ENCODE assay signal across 18 mouse cellular contexts in genomic region chr8:121688496-121688895, GRCm38 (mm10). TPM values are rescaled to one million over a fixed set of nuclear protein-coding genes. Genes with fewer than 3 reads are reported as not detected.
A peak's percentile ranks its signal among the peaks of the same experiment; 100 is the strongest.
DNase-seq lines count a peak whose midpoint lies in the region; ATAC-seq and TF ChIP-seq lines count a peak whose summit lies in the region.
"Had no signal": no experiment of that assay in that cellular context is flagged by ENCODE, and none has a peak within 500 bp of the region (broad histone marks: within the 10 kb centered on the region; RNA-seq: fewer than 3 reads in every experiment).

No protein-coding gene starts in this region.

- H3K4me3 ChIP-seq in layer of hippocampus, adult 2 months: no peak overlapping the region
- H3K4me3 ChIP-seq in hindbrain, embryonic 13.5 days: no peak overlapping the region
- no peak overlapping the region for H3K4me3 ChIP-seq in midbrain, embryonic 16.5 days (ENCODE audit: low read depth, low read length)
- H3K4me3 ChIP-seq: embryonic facial prominence, embryonic 12.5 days; kidney, embryonic 15.5 days; limb, embryonic 13.5 days had no signal

- WGBS in hindbrain, embryonic 13.5 days: 40% methylated on average over 5 of the region's 5 CpGs
- 41% methylated on average over 5 of the region's 5 CpGs for WGBS in midbrain, embryonic 16.5 days

- 0 out of 2 replicates have a peak, but pooled peaks have one; percentile 19 for ATAC-seq in hindbrain, embryonic 13.5 days (ENCODE audit: low FRiP score)
- no peak for ATAC-seq in midbrain, embryonic 16.5 days
- ATAC-seq in activated CD4-positive, CD25-positive, alpha-beta regulatory T cell, adult 4 months: no peak
- ATAC-seq: inflammation-experienced regulatory T-cells, adult 6 months had no signal

- H3K4me2 ChIP-seq in hindbrain, embryonic 13.5 days: no peak overlapping the region
- H3K4me2 ChIP-seq in midbrain, embryonic 16.5 days (ENCODE audit: low read length): no peak overlapping the region
- H3K4me2 ChIP-seq: embryonic facial prominence, embryonic 12.5 days; kidney, embryonic 15.5 days; limb, embryonic 13.5 days had no signal

- TF ChIP-seq CTCF in layer of hippocampus, adult 2 months (conservative IDR thresholded peaks at IDR 0.05): no peak

- H3K9ac ChIP-seq in hindbrain, embryonic 13.5 days: no peak overlapping the region
- no peak overlapping the region for H3K9ac ChIP-seq in midbrain, embryonic 16.5 days (ENCODE audit: low read depth, low read length)
- H3K9ac ChIP-seq: embryonic facial prominence, embryonic 12.5 days; kidney, embryonic 15.5 days; limb, embryonic 13.5 days had no signal

- H3K36me3 ChIP-seq in hindbrain, embryonic 13.5 days: no peaks in the 10 kb centered on the region
- no peaks in the 10 kb centered on the region for H3K36me3 ChIP-seq in midbrain, embryonic 16.5 days (ENCODE audit: control insufficient read depth, insufficient read depth, low read length)
- H3K36me3 ChIP-seq: embryonic facial prominence, embryonic 12.5 days; G1E; kidney, embryonic 15.5 days; limb, embryonic 13.5 days had no signal

- no peak for DNase-seq in layer of hippocampus, adult 2 months (ENCODE audit: low spot score in 2 of 2)
- DNase-seq in layer of hippocampus, adult 8-10 months (ENCODE audit: low spot score in 2 of 2): no peak
- peak; percentile 64 for DNase-seq in ZHBTc4 (ENCODE audit: low read depth, low spot score)
- DNase-seq in frontal cortex, postnatal 25 days (ENCODE audit: low spot score in 2 of 2): no peak
- DNase-seq in cerebellum, postnatal 10 days: no peak
- DNase-seq: B cell, adult 2 months; heart, adult 18-20 months; lung, postnatal 36 days had no signal

- peaks cover 18% of the 10 kb centered on the region for H3K4me1 ChIP-seq in hindbrain, embryonic 13.5 days (replicated peaks)
- peaks cover 18% of the 10 kb centered on the region for H3K4me1 ChIP-seq in midbrain, embryonic 16.5 days (ENCODE audit: control insufficient read depth, insufficient read depth, low read length)
- H3K4me1 ChIP-seq: limb, embryonic 13.5 days had no signal

- H3K27me3 ChIP-seq in hindbrain, embryonic 13.5 days: no peaks in the 10 kb centered on the region
- no peaks in the 10 kb centered on the region for H3K27me3 ChIP-seq in midbrain, embryonic 16.5 days (ENCODE audit: control insufficient read depth, insufficient read depth, low read depth, low read length)
- H3K27me3 ChIP-seq: embryonic facial prominence, embryonic 12.5 days; kidney, embryonic 15.5 days; limb, embryonic 13.5 days had no signal

- no peaks in the 10 kb centered on the region for H3K9me3 ChIP-seq in hindbrain, embryonic 13.5 days
- no peaks in the 10 kb centered on the region for H3K9me3 ChIP-seq in midbrain, embryonic 16.5 days (replicated peaks; ENCODE audit: control insufficient read depth, low read length, poor library complexity, severe bottlenecking)
- H3K9me3 ChIP-seq: embryonic facial prominence, embryonic 12.5 days; kidney, embryonic 15.5 days; limb, embryonic 13.5 days had no signal

- peak overlapping the region; percentile 92 for H3K27ac ChIP-seq in layer of hippocampus, adult 2 months
- H3K27ac ChIP-seq in hindbrain, embryonic 13.5 days: peak overlapping the region; percentile 91
- peak overlapping the region; percentile 93 for H3K27ac ChIP-seq in midbrain, embryonic 16.5 days (ENCODE audit: low read length)
- H3K27ac ChIP-seq: kidney, embryonic 15.5 days; limb, embryonic 13.5 days had no signal

RNA-seq across cellular contexts. Expression of gene Zcchc14, which starts 35.8 kb away (rescaled TPM):
- 10 to 100 TPM; 92.5 to 93.2 TPM for total RNA-seq in layer of hippocampus, adult 2 months (2021)
- total RNA-seq in layer of hippocampus, adult 8-10 months (2022): 10 to 100 TPM; 77.4 to 92.9 (median 84.7) TPM
- 27.5 and 28.3 TPM in 2 replicates for polyA plus RNA-seq in hindbrain, embryonic 13.5 days (2015; fragmentation: Nextera tagmentation; extraction: Ambion mirVana)
- 23.9 and 28.2 TPM in 2 replicates for polyA plus RNA-seq in midbrain, embryonic 16.5 days (2015; fragmentation: Nextera tagmentation; extraction: Ambion mirVana)
- under 1 TPM in 1 of 2 experiments, not detected in 1; 0.21 TPM for polyA plus RNA-seq in activated CD4-positive, CD25-positive, alpha-beta regulatory T cell, adult 4 months (2017; shearing (Covaris generic))
- total RNA-seq: monocyte, adult 5-6 weeks had no signal
- polyA plus RNA-seq: G1E had no signal

RNA-seq across cellular contexts. Expression of gene Jph3, which starts 40.9 kb away (rescaled TPM):
- total RNA-seq in layer of hippocampus, adult 2 months (2021): 100 to 1,000 TPM; 318 to 346 TPM
- 100 to 1,000 TPM; 260 to 313 (median 283) TPM for total RNA-seq in layer of hippocampus, adult 8-10 months (2022)
- 87.0 and 90.0 TPM in 2 replicates for polyA plus RNA-seq in hindbrain, embryonic 13.5 days (2015; fragmentation: Nextera tagmentation; extraction: Ambion mirVana)
- polyA plus RNA-seq in midbrain, embryonic 16.5 days (2015; fragmentation: Nextera tagmentation; extraction: Ambion mirVana): 105 and 106 TPM in 2 replicates
- under 1 TPM in 1 of 2 experiments, not detected in 1; 0.12 TPM for polyA plus RNA-seq in activated CD4-positive, CD25-positive, alpha-beta regulatory T cell, adult 4 months (2017; shearing (Covaris generic))
- total RNA-seq: gastrocnemius, adult 8-10 months; monocyte, adult 5-6 weeks had no signal
- polyA plus RNA-seq: G1E; inflammation-experienced regulatory T-cells, adult 6 months had no signal

Comparison
In these comparisons a context has a peak if more than half of its experiments do, and no peak if none do; other contexts are left out.
1. RNA of gene Zcchc14, which starts 35.8 kb away (polyA plus RNA-seq): 27.5 to 28.3 TPM in hindbrain, embryonic 13.5 days and 23.9 to 28.2 TPM in midbrain, embryonic 16.5 days; 0.21 TPM in activated CD4-positive, CD25-positive, alpha-beta regulatory T cell, adult 4 months; every median in the first group is over 10 times any median in the second.
2. RNA of gene Jph3, which starts 40.9 kb away (polyA plus RNA-seq): 105 to 106 TPM in midbrain, embryonic 16.5 days and 87.0 to 90.0 TPM in hindbrain, embryonic 13.5 days; 0.12 TPM in activated CD4-positive, CD25-positive, alpha-beta regulatory T cell, adult 4 months; every median in the first group is over 10 times any median in the second.
3. Peak in every context shown above with its lines, with median percentiles within 50 percentile points of each other: H3K27ac ChIP-seq.